Mouse (Mus musculus) cerebellum, postnatal 36 days (tissue): ENCODE data around the gene Pigk.

ENCODE experiments used
- DNase-seq, 2 experiments: peaks; one replicate each; pipeline ENCODE4 v3.0.0; 2021 to 2022; ENCODE audit warnings: mixed read lengths in 2 of 2

Gene Pigk

DNA sequence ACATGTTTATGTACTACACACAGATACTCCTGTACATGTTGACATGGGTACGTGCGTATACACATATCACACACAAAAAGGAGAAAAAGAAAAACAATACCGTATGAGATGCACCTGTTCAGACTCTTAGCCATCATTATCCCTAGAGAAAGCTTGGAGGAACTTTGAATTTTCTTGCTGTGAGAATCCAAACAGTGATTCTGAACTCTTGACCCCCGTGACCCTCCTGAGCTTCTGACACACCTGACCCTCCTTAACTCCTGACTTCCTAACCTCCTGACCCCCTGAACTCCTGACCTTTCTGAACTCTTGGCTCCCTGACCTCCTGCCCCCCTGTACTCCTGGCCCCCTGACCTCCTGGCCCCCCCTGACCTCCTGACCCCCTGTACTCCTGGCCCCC lies 19.1 kb downstream of the Pigk start:
- no peak for DNase-seq

GRCm38 (mm10) chr3:152733513-152733912 lies 19.6 kb downstream of the Pigk start:
- DNase-seq, result no peak

- DNase-seq, result no peak
Measured at GRCm38 (mm10) chr3:152734100-152734499, 20.2 kb downstream of the Pigk start.

DNA sequence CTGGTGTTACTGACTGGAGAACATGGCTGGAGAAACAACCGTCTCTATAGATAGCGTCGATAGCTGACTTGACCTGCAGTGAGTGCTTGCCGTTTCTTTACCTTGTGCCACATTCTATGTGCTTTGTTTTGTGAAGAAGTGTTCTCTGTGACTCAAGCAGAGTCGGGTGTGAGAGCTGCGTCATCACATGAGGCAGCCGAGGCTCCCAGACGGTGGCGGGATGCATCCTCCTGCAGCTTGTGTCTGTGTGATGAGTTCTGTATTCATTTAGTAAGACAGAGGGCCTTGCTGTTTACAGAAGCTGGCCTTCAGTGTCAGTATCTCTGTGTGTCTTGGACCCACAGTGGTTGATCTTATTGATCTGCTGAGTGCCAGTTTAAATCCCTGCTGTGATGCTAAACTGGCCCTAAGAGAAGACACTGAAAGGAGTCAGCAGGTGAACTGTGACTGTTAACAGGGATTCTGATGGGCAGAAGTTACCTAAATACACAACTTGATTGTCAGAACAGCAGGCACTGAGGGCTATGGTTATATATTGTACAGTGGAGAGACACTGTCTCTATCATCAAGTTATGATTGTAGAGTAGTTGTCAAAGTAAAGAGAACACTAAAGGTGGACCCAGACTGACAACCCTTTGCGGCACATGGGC lies 21.8 kb downstream of the Pigk start:
- no peak for DNase-seq

GRCm38 (mm10) chr3:152744301-152744700 lies 30.4 kb downstream of the Pigk start:
- no peak for DNase-seq

DNA sequence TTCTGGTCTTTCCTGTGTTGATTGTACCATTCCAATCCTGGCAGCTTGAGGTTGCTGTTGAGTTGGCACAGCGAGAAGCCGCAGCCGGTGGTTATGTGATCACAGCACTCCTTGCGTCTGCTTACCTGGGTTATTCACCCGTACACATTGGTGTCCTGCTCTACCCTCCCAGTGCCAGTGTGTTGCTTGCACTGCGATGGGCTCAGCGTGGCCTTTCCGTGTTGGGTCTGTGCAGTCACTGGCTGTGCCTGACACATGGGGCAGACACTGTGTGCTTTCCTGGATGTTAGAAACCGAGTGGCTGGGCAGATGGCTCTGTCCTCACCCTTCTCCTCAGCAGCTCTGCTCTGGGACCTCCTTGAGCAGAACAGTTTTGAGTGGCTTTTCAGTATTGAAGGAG lies 31.7 kb downstream of the Pigk start:
- peak; percentile 26 to 31 for DNase-seq

DNA sequence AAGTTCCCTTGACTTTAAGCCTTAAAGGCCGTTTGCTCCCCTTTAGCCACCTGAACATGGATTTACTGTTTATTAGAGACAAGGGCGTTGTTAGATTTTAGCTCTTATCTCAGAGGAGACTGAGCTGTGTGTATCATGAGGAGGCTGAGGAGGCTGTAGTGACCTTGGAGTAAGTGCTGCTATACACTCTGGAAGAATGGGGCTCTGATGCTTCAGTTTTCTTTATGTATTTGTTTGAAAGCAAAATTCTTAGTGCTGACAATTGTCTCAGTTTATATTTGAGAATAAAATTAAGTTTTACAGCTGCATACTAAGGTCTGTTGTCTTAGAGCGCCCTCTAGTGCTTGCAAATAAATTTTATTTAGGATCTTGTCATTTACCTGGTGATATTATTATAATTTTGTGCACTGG lies 35.6 kb downstream of the Pigk start:
- DNase-seq, result no peak

DNA sequence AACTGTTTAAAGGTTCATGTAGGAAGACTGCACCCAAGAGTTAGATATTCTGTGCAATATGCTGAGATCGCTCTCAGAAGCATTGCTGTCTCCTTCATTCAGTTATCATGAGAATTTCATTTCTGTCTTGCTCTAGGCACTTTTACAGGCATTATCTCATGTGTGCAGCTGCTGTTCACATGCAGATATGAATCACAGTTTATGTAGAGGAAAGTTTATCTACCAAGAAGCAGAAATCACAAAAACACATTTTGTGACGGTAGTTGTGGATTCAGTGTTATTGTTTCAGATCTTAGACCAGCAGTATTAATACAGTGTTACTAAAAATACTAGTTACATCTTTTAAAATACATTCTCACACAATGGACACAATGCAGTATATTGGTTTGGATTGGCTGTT lies 36.0 kb downstream of the Pigk start:
- no peak for DNase-seq

DNA sequence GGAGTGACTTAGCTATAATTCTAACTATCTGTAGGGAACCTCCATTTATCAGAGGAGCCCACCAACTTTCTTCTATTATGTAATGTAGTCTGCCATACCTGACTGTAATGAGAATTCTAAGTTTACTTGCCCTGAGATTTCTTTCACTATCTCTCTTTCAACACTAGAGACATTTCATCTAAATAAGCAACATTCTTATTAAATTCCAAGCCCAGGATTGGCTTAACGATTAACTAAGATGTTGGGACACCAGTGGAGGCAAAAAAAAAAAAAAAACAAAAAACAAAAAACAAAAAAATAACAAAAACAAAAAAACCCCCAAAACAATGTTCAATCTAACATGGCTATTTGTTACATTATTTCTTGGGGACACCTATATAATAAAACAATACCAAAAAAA lies 39.0 kb downstream of the Pigk start:
- DNase-seq, result no peak

DNA sequence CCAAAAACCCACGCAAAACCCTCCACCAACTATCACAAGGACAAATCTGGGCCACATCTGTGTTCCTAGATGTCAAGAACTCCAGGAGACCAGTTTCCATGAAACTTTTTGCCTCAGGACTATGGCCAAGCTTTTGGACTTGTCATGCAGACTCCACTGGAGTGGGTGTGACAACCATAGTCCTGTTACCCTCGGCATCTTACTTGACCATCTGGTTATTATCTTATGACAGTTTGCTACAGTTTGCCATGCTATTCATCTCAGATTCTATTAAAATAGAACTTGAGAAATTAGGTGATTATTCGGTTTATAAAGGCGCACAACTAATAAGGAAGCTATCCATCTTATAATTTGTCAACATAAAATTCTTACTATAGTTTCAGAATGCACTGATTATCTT lies 39.4 kb downstream of the Pigk start:
- DNase-seq, result no peak

DNA sequence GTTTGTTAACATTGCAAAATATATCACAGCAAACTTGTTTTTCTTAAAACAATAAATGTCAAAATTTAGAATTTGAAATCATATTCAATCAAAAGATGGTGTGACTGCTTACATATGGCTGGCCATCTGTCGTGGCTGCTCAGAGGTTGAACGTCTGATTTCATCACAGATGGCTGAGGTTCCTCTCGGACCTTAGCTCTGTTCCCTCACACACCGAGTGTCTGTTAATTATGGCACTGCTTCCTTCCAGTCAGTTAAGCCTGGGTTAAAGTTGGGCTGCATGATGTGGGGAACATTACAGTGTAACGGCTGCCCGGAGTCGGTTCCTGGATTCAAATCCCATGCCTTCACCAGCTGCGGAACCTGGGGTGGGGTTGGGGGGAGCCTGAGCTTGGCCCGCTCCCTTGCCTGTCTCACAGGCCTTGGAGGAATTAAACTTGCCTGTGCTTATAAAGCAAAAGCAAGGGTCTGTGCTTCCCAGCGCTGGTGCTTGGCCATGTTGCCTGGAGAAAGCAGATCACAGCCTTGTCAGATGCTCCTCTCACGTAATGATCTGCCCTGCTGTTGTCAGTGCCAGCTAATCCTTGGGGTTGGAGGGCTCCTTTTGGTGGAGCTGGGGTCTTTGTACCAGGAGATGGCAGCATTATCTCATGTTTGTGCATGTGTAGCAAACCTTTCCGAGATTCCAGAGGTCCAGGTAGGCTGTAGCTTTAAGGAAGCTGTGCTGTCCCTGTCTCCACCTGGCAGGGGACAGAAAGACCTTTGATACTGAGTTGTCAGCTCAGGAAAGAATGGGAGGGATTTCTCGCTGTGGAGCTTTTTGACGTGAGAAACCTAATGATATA lies 40.2 kb downstream of the Pigk start:
- peak; percentile 45 for DNase-seq

DNA sequence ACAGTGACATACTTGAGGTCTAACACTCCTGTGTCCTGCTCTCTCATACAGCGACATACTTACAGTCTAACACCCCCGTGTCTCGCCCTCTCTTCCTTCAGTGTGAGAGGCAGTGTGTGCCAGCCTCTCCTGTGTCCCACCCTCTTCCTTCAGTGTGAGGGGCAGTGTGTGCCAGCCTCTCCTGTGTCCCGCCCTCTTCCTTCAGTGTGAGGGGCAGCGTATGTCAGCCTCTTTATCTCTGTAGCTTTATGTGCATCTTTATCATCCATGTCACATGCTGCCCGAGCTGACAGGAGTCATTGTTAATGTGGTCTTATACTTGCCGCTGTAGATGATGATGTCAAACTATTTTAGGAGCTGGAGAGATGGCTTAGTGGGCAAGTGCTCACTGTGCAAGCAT lies 41.6 kb downstream of the Pigk start:
- DNase-seq, result no peak

DNA sequence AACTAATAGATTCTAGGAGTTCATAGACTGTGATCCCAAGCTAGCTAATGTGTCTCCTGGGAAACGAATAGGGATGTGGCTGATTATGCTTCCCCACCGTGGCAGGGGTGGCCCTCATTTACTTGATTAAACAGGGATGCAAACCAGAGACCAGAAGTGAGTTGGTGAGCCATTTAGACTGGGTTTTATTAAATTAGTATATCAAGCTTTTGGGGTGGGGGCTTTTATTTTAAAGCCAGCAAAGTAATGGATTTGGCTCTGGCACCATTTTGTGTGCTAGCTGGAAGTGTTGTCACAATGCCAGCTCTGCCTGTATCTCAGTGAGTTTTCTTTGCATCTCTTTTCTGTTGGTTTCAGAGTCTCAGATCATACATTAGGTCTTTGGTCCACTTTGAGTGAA lies 43.0 kb downstream of the Pigk start:
- no peak for DNase-seq

GRCm38 (mm10) chr3:152757464-152758393 lies 43.8 kb downstream of the Pigk start:
- DNase-seq, result no peak

DNA sequence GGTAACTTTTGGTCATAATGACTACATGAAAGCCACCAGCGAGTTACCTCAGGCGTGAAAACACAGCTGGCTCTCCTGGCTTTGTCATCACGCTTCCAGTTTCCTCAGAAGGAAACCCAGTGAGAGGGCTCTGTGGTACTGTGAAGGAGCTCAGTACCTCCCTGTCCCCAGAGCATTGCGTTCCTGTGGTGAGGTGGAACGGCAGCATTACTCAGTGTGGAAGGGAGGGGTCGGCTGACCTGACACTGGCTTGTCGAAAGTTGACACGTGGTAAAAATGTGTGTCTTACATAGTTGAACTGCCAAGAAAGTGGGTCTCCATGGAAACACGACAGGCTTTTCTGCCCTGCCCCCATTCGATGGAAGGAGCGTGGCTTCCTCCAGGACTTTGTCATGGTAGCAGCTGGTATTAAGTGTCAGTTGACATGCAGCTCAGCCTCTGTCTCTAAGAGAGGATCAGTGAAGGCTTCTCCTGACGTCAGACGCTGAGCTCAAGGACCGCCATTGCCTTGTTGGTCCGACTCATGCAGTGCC lies 44.7 kb downstream of the Pigk start:
- no peak for DNase-seq

GRCm38 (mm10) chr3:152761116-152761515 lies 47.2 kb downstream of the Pigk start:
- DNase-seq, result peak; percentile 30 to 61

GRCm38 (mm10) chr3:152761661-152762060 lies 47.8 kb downstream of the Pigk start:
- DNase-seq, result no peak

DNA sequence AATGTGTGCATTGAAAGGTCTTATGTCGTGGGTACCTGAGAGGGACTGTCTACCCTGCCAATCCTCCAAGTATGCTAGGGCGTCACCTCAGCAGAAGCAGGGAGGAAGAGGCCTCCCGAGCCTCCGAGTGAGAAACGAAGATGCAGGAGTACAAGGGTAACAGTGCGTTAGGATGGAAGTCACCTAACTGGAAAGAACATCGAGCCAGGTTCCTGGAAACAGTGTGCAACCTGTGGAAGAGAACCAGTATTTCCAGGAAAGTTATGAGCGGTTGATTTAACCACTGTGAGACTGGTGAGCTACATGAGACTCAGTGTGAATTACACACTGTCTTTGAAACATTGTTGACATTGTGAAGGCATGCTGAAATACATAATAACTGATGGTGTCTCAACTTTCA lies 48.4 kb downstream of the Pigk start:
- no peak for DNase-seq

DNA sequence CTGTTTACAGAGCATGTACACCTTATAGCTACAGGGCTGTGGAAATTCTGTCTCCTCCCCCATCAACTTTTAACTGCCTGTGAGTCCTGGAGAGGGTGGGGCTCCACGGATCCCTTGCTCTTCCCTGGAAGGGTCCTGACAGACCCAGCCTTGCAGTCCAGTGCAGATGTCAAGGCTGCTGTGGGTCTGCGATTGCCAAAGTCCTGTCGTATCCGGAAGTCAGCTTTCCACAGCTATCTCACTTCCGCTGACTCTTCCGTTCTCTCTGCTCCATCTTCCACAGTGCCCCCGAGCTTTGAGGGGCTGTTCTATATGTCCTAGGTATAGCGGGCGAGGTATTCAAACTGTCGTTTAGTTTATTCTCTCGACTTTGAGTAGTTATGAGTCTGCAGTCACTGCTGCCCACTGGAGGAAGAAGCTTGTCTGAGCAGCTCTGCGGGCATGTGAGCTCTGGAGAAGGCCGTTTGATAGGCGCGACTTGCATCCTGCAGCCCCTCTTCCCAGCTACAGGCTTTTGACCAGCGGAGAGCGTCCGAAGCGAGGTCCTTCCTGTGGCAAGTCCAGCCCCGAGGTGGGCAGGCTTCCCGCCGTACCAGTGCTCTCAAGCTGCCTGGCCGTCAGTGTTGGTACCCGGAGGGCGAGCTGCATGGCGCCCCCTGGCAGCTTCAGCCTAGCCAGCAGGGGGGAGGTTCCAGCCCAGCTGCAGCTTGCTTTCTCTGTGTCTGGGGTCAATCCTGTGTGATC lies 49.4 kb downstream of the Pigk start:
- DNase-seq, result peak in 1 of 2 experiments; percentile 18

GRCm38 (mm10) chr3:152764516-152765312 lies 50.8 kb downstream of the Pigk start:
- no peak for DNase-seq

GRCm38 (mm10) chr3:152767485-152767884 lies 53.6 kb downstream of the Pigk start:
- DNase-seq, result no peak
